Mouse (Mus musculus): ENCODE results near the gene Cib4. TPM values are rescaled to one million over a fixed set of nuclear protein-coding genes. Genes with fewer than 3 reads are reported as not detected.

Gene Cib4
- total RNA-seq, 2 experiments from 2014 or later: not detected

GRCm38 (mm10) chr5:30470454-30470853, 75.2 kb downstream of the Cib4 start:
- intact Hi-C loops (cut with DNase I): no loop called here

GRCm38 (mm10) chr5:30466315-30466714, 79.3 kb downstream of the Cib4 start:
- DNase-seq (ENCODE audit: low spot score in 2 of 2): peak in 1 of 2 experiments; percentile 59
- intact Hi-C loops (cut with DNase I): no loop called here

More at GRCm38 (mm10) chr5:30470454-30470853, 75.2 kb downstream of the Cib4 start:
- no peak for DNase-seq (ENCODE audit: low spot score in 2 of 2)

- intact Hi-C loops (cut with DNase I): no loop called here
- peak; percentile 34 to 54 for DNase-seq (ENCODE audit: low spot score in 2 of 2)
Observed at GRCm38 (mm10) chr5:30465861-30466260, 79.8 kb downstream of the Cib4 start, which contains the start of gene 1700001C02Rik. Gene 1700001C02Rik (plus strand): TSS chr5:30466047.

DNA sequence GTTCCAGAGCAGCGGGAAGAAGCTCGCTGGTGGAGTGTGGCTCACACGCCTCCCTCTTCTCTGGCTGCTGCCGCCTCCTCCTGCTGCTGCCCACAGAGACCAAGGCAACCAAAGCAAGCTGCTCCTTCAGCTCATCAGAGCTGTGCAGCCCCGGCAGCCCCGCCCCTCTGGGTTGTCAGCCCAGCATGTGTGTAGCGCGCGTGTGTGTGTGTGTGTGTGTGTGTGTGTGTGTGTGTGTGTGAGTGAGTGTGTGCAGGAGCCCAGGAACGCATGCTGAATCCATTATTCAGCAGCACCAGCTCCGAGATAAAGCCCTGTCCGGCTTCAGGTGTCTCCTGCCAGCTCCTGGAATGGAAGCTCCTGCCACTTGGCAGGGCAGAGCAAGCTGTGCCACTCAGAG, 83.8 kb downstream of the Cib4 start, which contains the start of gene Otof:
Gene Otof, minus strand, starts transcription at position 112 of the 400 bp plus-strand sequence.
- intact Hi-C loops (cut with DNase I): no loop called here
- peak; percentile 76 to 90 for DNase-seq (ENCODE audit: low spot score in 2 of 2)

DNA sequence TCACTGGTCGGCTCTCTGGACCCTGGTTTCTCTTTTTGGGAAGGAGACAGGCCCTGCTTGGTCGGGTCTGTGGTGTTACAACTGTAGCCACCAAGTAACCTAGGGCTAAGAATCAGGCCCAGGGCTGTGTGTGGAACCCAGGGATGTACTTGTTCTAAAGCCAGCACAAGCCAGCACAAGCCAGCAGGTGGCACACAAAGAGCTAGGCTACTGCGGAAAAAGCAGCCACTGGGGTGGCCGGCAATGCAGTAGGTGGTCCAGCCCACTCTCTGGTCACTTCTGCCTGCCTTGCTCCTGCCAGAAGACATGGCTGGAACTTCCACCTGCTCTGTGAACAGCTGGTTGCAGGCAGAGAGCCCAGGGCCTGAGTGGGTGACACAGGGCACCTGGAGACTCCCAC, 85.5 kb downstream of the Cib4 start:
- DNase-seq (ENCODE audit: low spot score in 2 of 2): peak; percentile 33 to 34
- intact Hi-C loops (cut with DNase I): no loop called here

GRCm38 (mm10) chr5:30456056-30456455, 89.6 kb downstream of the Cib4 start:
- peak; percentile 42 to 53 for DNase-seq (ENCODE audit: low spot score in 2 of 2)
- intact Hi-C loops (cut with DNase I): no loop called here

DNA sequence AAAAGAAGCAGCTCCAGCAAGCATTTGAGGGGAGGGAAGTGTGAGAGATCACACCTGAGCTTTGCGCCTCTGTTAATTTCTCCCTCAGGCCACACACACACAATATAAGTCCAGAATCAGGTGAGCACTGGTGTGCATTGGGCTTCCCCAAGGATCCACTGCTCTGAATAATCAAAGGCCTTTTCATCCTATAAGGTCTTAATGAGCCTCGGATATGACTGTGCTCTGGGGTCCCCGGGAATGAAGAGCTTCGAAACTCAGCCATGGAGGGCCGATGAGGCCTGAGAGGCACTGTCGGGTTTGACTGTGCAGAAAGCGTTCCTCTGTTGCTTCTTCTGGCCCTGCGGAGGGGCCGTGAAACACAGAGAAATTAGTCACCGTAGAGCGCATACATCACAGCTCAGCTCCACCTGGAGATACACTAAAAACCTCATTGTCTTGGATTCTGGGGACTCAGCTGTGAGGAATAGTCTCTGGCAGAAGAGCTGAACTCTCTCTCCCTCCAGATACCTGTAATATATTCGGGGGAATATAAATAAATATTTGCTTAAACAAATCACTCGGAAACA, 101.2 kb downstream of the Cib4 start:
- DNase-seq (ENCODE audit: low spot score in 2 of 2): no peak
- intact Hi-C loops (cut with DNase I): no loop called here

GRCm38 (mm10) chr5:30442196-30442595, 103.4 kb downstream of the Cib4 start:
- peak in 1 of 2 experiments; percentile 30 for DNase-seq (ENCODE audit: low spot score in 2 of 2)
- intact Hi-C loops (cut with DNase I): no loop called here

DNA sequence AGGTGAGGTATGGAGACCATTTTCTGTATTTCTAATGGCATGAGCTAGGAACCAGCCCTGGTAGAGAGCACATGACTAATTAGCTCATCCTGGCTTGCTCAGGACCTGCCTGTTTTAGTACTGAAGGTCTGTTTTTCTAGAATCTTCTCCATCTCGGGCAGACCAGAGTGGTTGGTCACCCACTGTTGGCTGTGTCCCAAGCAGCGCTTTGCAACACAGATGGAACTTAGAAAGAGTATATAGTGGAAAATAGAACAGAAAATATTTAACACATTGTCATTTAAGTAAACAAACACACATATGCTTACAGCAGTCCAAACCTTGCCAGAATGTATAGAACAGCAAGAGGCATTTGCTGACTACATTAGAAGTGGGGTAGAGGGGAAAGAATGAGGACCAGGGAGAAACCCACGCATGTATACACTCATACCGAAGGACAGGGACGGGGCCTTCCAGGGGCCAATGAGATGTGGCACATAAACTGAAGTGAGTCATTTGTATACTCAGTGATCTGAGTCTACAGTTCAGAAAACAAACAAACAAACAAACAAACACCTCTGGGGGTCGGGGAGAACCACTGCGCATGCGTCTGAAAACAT, 105.2 kb downstream of the Cib4 start:
- intact Hi-C loops (cut with DNase I): no loop called here
- DNase-seq (ENCODE audit: low spot score in 2 of 2): no peak

- no peak for DNase-seq (ENCODE audit: low spot score in 2 of 2)
- intact Hi-C loops (cut with DNase I): no loop called here
Observed at GRCm38 (mm10) chr5:30438931-30439330, 106.7 kb downstream of the Cib4 start.

Other genes starting within 250 kb of the Cib4 start
- gene Otof, start 83.9 kb downstream of the Cib4 start, total RNA-seq (2021): 10 to 100 TPM; 14.2 to 14.5 TPM
- gene 1700001C02Rik, start 79.8 kb downstream of the Cib4 start, total RNA-seq (2021): not detected
- 10 to 100 TPM; 19.5 to 20.2 TPM for gene Kcnk3, start 42.3 kb upstream of the Cib4 start, total RNA-seq (2021)
- gene Slc35f6, start 102.1 kb upstream of the Cib4 start, total RNA-seq (2021): 10 to 100 TPM; 32.2 to 37.4 TPM
- 1 to 10 TPM; 8.1 to 9.5 TPM for gene Cenpa, start 120.9 kb upstream of the Cib4 start, total RNA-seq (2021)
- gene Dpysl5, start 165.7 kb upstream of the Cib4 start, total RNA-seq (2021): 100 to 1,000 TPM; 102 to 111 TPM